Mouse (Mus musculus): ENCODE data around the gene Fgf7. TPM values are rescaled to one million over a fixed set of nuclear protein-coding genes. Genes with fewer than 3 reads are reported as not detected.

The Fgf7 gene
- polyA plus RNA-seq, 1 experiment from 2014 or later, result 0.21 TPM

- no peaks in the 10 kb centered on the region for H3K4me1 ChIP-seq (replicated peaks; ENCODE audit: control insufficient read depth, insufficient read depth, low read length)
- WGBS, result 74% methylated on average over 4 of the region's 4 CpGs
- ATAC-seq (replicated peaks; ENCODE audit: low FRiP score) (no peak), DNase-seq (ENCODE audit: low spot score) (no peak)
- no peak overlapping the region for H3K9ac ChIP-seq (ENCODE audit: low read depth, low read length)
- no peak overlapping the region for H3K4me2 ChIP-seq
- H3K9me3 ChIP-seq (ENCODE audit: control insufficient read depth, low read length), result no peaks in the 10 kb centered on the region
- H3K36me3 ChIP-seq (ENCODE audit: control insufficient read depth, insufficient read depth, low read length), result no peaks in the 10 kb centered on the region
- H3K27me3 ChIP-seq (replicated peaks; ENCODE audit: control insufficient read depth, insufficient read depth, low read length), result no peaks in the 10 kb centered on the region
- no peak overlapping the region for H3K27ac ChIP-seq (ENCODE audit: low read depth, low read length)
- H3K4me3 ChIP-seq (ENCODE audit: low read depth, low read length), result no peak overlapping the region
These were observed 39.3 kb downstream of the Fgf7 start for GRCm38 (mm10) chr2:126073744-126074143.

- no peaks in the 10 kb centered on the region for H3K36me3 ChIP-seq (ENCODE audit: control insufficient read depth, insufficient read depth, low read length)
- no peak for DNase-seq (ENCODE audit: low spot score)
- no peak overlapping the region for H3K9ac ChIP-seq (ENCODE audit: low read depth, low read length)
- no peak overlapping the region for H3K4me2 ChIP-seq
- H3K27me3 ChIP-seq (replicated peaks; ENCODE audit: control insufficient read depth, insufficient read depth, low read length), result no peaks in the 10 kb centered on the region
- H3K4me1 ChIP-seq (replicated peaks; ENCODE audit: control insufficient read depth, insufficient read depth, low read length), result no peaks in the 10 kb centered on the region
- H3K27ac ChIP-seq (ENCODE audit: low read depth, low read length), result no peak overlapping the region
- 87% methylated on average over 6 of the region's 6 CpGs for WGBS
- no peaks in the 10 kb centered on the region for H3K9me3 ChIP-seq (ENCODE audit: control insufficient read depth, low read length)
- no peak overlapping the region for H3K4me3 ChIP-seq (ENCODE audit: low read depth, low read length)
- ATAC-seq (replicated peaks; ENCODE audit: low FRiP score), result no peak
These were observed 42.0 kb downstream of the Fgf7 start for GRCm38 (mm10) chr2:126076506-126076905.

- 58% methylated on average over 2 of the region's 2 CpGs for WGBS
- H3K4me2 ChIP-seq, result no peak overlapping the region
- no peaks in the 10 kb centered on the region for H3K36me3 ChIP-seq (ENCODE audit: control insufficient read depth, insufficient read depth, low read length)
- H3K27ac ChIP-seq (ENCODE audit: low read depth, low read length), result no peak overlapping the region
- H3K4me3 ChIP-seq (ENCODE audit: low read depth, low read length), result no peak overlapping the region
- no peak for ATAC-seq (replicated peaks; ENCODE audit: low FRiP score)
- H3K4me1 ChIP-seq (replicated peaks; ENCODE audit: control insufficient read depth, insufficient read depth, low read length), result no peaks in the 10 kb centered on the region
- H3K27me3 ChIP-seq (replicated peaks; ENCODE audit: control insufficient read depth, insufficient read depth, low read length), result no peaks in the 10 kb centered on the region
- no peak for DNase-seq (ENCODE audit: low spot score)
- H3K9ac ChIP-seq (ENCODE audit: low read depth, low read length), result no peak overlapping the region
- no peaks in the 10 kb centered on the region for H3K9me3 ChIP-seq (ENCODE audit: control insufficient read depth, low read length)
These were observed 44.6 kb downstream of the Fgf7 start for GRCm38 (mm10) chr2:126079086-126079485.

GRCm38 (mm10) chr2:126084326-126084725, 49.9 kb downstream of the Fgf7 start:
- WGBS, result 76% methylated on average over 3 of the region's 3 CpGs
- Histone ChIP-seq H3K9me3 (ENCODE audit: control insufficient read depth, low read length) (no peaks in the 10 kb centered on the region), H3K4me3 (ENCODE audit: low read depth, low read length) (no peak overlapping the region), H3K27ac (ENCODE audit: low read depth, low read length) (no peak overlapping the region), H3K27me3 (replicated peaks; ENCODE audit: control insufficient read depth, insufficient read depth, low read length) (no peaks in the 10 kb centered on the region), H3K9ac (ENCODE audit: low read depth, low read length) (no peak overlapping the region), H3K4me1 (replicated peaks; ENCODE audit: control insufficient read depth, insufficient read depth, low read length) (no peaks in the 10 kb centered on the region), H3K36me3 (ENCODE audit: control insufficient read depth, insufficient read depth, low read length) (no peaks in the 10 kb centered on the region), H3K4me2 (no peak overlapping the region)
- DNase-seq (ENCODE audit: low spot score) (no peak), ATAC-seq (replicated peaks; ENCODE audit: low FRiP score) (no peak)

- no peak for ATAC-seq (replicated peaks; ENCODE audit: low FRiP score)
- no peak overlapping the region for H3K27ac ChIP-seq (ENCODE audit: low read depth, low read length)
- H3K36me3 ChIP-seq (ENCODE audit: control insufficient read depth, insufficient read depth, low read length), result no peaks in the 10 kb centered on the region
- no peaks in the 10 kb centered on the region for H3K4me1 ChIP-seq (replicated peaks; ENCODE audit: control insufficient read depth, insufficient read depth, low read length)
- WGBS, result 72% methylated on average over 8 of the region's 8 CpGs
- H3K27me3 ChIP-seq (replicated peaks; ENCODE audit: control insufficient read depth, insufficient read depth, low read length), result no peaks in the 10 kb centered on the region
- no peak overlapping the region for H3K4me2 ChIP-seq
- no peaks in the 10 kb centered on the region for H3K9me3 ChIP-seq (ENCODE audit: control insufficient read depth, low read length)
- DNase-seq (ENCODE audit: low spot score), result no peak
- no peak overlapping the region for H3K4me3 ChIP-seq (ENCODE audit: low read depth, low read length)
- H3K9ac ChIP-seq (ENCODE audit: low read depth, low read length), result no peak overlapping the region
These were observed 51.7 kb downstream of the Fgf7 start for GRCm38 (mm10) chr2:126086187-126086586.

GRCm38 (mm10) chr2:126090432-126090831, 56.0 kb downstream of the Fgf7 start:
- H3K4me3 ChIP-seq (ENCODE audit: low read depth, low read length), result no peak overlapping the region
- no peaks in the 10 kb centered on the region for H3K27me3 ChIP-seq (replicated peaks; ENCODE audit: control insufficient read depth, insufficient read depth, low read length)
- H3K36me3 ChIP-seq (ENCODE audit: control insufficient read depth, insufficient read depth, low read length), result no peaks in the 10 kb centered on the region
- WGBS, result 72% methylated on average over 5 of the region's 5 CpGs
- ATAC-seq (replicated peaks; ENCODE audit: low FRiP score) (no peak), DNase-seq (ENCODE audit: low spot score) (no peak)
- H3K4me1 ChIP-seq (replicated peaks; ENCODE audit: control insufficient read depth, insufficient read depth, low read length), result no peaks in the 10 kb centered on the region
- no peaks in the 10 kb centered on the region for H3K9me3 ChIP-seq (ENCODE audit: control insufficient read depth, low read length)
- no peak overlapping the region for H3K9ac ChIP-seq (ENCODE audit: low read depth, low read length)
- H3K4me2 ChIP-seq, result no peak overlapping the region
- H3K27ac ChIP-seq (ENCODE audit: low read depth, low read length), result no peak overlapping the region

GRCm38 (mm10) chr2:126094616-126095015, 60.2 kb downstream of the Fgf7 start:
- Histone ChIP-seq H3K4me3 (ENCODE audit: low read depth, low read length) (no peak overlapping the region), H3K27me3 (replicated peaks; ENCODE audit: control insufficient read depth, insufficient read depth, low read length) (no peaks in the 10 kb centered on the region), H3K4me2 (no peak overlapping the region), H3K9me3 (ENCODE audit: control insufficient read depth, low read length) (no peaks in the 10 kb centered on the region), H3K4me1 (replicated peaks; ENCODE audit: control insufficient read depth, insufficient read depth, low read length) (no peaks in the 10 kb centered on the region), H3K9ac (ENCODE audit: low read depth, low read length) (no peak overlapping the region), H3K36me3 (ENCODE audit: control insufficient read depth, insufficient read depth, low read length) (no peaks in the 10 kb centered on the region), H3K27ac (ENCODE audit: low read depth, low read length) (no peak overlapping the region)
- DNase-seq (ENCODE audit: low spot score) (no peak), ATAC-seq (replicated peaks; ENCODE audit: low FRiP score) (no peak)
- 80% methylated on average over 4 of the region's 4 CpGs for WGBS

Other genes starting within 250 kb of the Fgf7 start
- gene Galk2, start 175.5 kb upstream of the Fgf7 start, polyA plus RNA-seq (2014; fragmentation: Nextera tagmentation; extraction: Ambion mirVana), result 23.6 and 24.0 TPM in 2 replicates
- gene Cops2, start 175.5 kb upstream of the Fgf7 start, polyA plus RNA-seq (2014; fragmentation: Nextera tagmentation; extraction: Ambion mirVana), result 83.3 and 93.9 TPM in 2 replicates
- not detected in 2 replicates for gene Fam227b, start 117.3 kb downstream of the Fgf7 start, polyA plus RNA-seq (2014; fragmentation: Nextera tagmentation; extraction: Ambion mirVana)
- 42.6 and 43.9 TPM in 2 replicates for gene Dtwd1, start 117.5 kb downstream of the Fgf7 start, polyA plus RNA-seq (2014; fragmentation: Nextera tagmentation; extraction: Ambion mirVana)
- not detected in 2 replicates for gene Gm17555, start 180.4 kb downstream of the Fgf7 start, polyA plus RNA-seq (2014; fragmentation: Nextera tagmentation; extraction: Ambion mirVana)

Data from liver, embryonic 11.5 days (tissue).